15 mouse cellular contexts compared by ENCODE assay signal in the genomic region with DNA sequence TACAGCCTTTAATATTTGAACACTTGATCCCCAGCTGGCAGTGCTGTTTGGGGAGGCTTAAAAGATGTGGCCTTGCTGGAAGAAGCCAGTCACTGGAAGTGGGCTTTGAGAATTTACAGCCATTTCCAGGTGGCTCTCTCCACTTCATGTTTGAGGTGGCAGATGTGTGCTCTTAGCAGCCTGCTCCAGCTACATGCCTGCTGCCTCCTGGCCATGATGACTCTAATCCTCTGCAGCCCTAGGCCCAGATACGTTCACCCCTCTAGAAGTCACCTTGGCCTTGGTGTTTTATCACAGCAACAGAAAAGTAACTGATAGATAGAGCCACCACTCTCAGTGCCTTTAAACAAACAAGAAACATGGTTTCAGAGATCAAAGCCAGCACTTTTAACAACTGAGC. TPM values are rescaled to one million over a fixed set of nuclear protein-coding genes. Genes with fewer than 3 reads are reported as not detected.
DNase-seq lines count a peak whose midpoint lies in the region; ATAC-seq and TF ChIP-seq lines count a peak whose summit lies in the region.
"Had no signal": no experiment of that assay in that cellular context is flagged by ENCODE, and none has a peak within 500 bp of the region (broad histone marks: within the 10 kb centered on the region; RNA-seq: fewer than 3 reads in every experiment).

No protein-coding gene starts in this region.

- no peak for TF ChIP-seq CTCF in thymus, adult 2 months (IDR thresholded peaks at IDR 0.05; ENCODE audit: borderline replicate concordance, control insufficient read depth, extremely low read depth, insufficient read depth, low read length, poor library complexity)

- peak overlapping the region; percentile 1; the same call in 1 of the 2 replicates for H3K27ac ChIP-seq in kidney, embryonic 16.5 days (ENCODE audit: low read length)
- no peak overlapping the region for H3K27ac ChIP-seq in thymus, adult 2 months (ENCODE audit: control insufficient read depth, insufficient read depth, low read length)
- H3K27ac ChIP-seq in neural tube, embryonic 15.5 days (replicated peaks), result no peak overlapping the region
- H3K27ac ChIP-seq: embryonic facial prominence, embryonic 15.5 days; forebrain, embryonic 13.5 days; heart, embryonic 15.5 days; hindbrain, embryonic 12.5 days had no signal

- no peak for TF ChIP-seq POLR2A in thymus, adult 2 months (IDR thresholded peaks at IDR 0.05; ENCODE audit: control insufficient read depth, extremely low read depth, insufficient read depth, low read length, poor library complexity)

- peaks cover 32% of the 10 kb centered on the region; the same call in 1 of the 2 replicates for H3K36me3 ChIP-seq in kidney, embryonic 16.5 days (ENCODE audit: insufficient read depth, low read length)
- H3K36me3 ChIP-seq in thymus, adult 2 months (ENCODE audit: control insufficient read depth, insufficient read depth, low read length), result no peaks in the 10 kb centered on the region
- H3K36me3 ChIP-seq in neural tube, embryonic 15.5 days, result peaks cover 40% of the 10 kb centered on the region

- ATAC-seq in cerebellum, adult (ENCODE audit: insufficient number of reproducible peaks, low FRiP score, low TSS enrichment), result no peak
- no peak for ATAC-seq in kidney, embryonic 16.5 days (ENCODE audit: low FRiP score, low TSS enrichment)
- ATAC-seq in neural tube, embryonic 15.5 days (ENCODE audit: low FRiP score), result no peak
- ATAC-seq: forebrain, embryonic 13.5 days; midbrain, embryonic 16.5 days had no signal

- H3K9ac ChIP-seq in kidney, embryonic 16.5 days (replicated peaks; ENCODE audit: low read length), result no peak overlapping the region; the same call in 1 of the 2 replicates
- no peak overlapping the region for H3K9ac ChIP-seq in neural tube, embryonic 15.5 days (replicated peaks)
- H3K9ac ChIP-seq: embryonic facial prominence, embryonic 15.5 days; forebrain, embryonic 13.5 days; heart, embryonic 15.5 days; hindbrain, embryonic 12.5 days had no signal

- H3K9me3 ChIP-seq in kidney, embryonic 16.5 days (ENCODE audit: low read length), result no peaks in the 10 kb centered on the region
- no peaks in the 10 kb centered on the region for H3K9me3 ChIP-seq in neural tube, embryonic 15.5 days (replicated peaks)
- H3K9me3 ChIP-seq: embryonic facial prominence, embryonic 15.5 days; forebrain, embryonic 13.5 days; heart, embryonic 15.5 days; hindbrain, embryonic 12.5 days had no signal

- WGBS in kidney, embryonic 16.5 days, result 60% methylated on average over 1 of the region's 1 CpGs
- 93% methylated on average over 1 of the region's 1 CpGs for WGBS in thymus, adult 2 months
- WGBS in neural tube, embryonic 15.5 days, result 73% methylated on average over 1 of the region's 1 CpGs

- H3K4me3 ChIP-seq in kidney, embryonic 16.5 days (ENCODE audit: low read length), result no peak overlapping the region
- H3K4me3 ChIP-seq in thymus, adult 2 months (ENCODE audit: control insufficient read depth, insufficient read depth, low read length), result no peak overlapping the region
- no peak overlapping the region for H3K4me3 ChIP-seq in neural tube, embryonic 15.5 days (replicated peaks)
- H3K4me3 ChIP-seq: embryonic facial prominence, embryonic 15.5 days; forebrain, embryonic 13.5 days; heart, embryonic 15.5 days; hindbrain, embryonic 12.5 days had no signal

- no peaks in the 10 kb centered on the region for H3K27me3 ChIP-seq in kidney, embryonic 16.5 days (ENCODE audit: insufficient read depth, low read length)
- H3K27me3 ChIP-seq in thymus, adult 2 months (ENCODE audit: control insufficient read depth, insufficient read depth, low read length), result no peaks in the 10 kb centered on the region
- no peaks in the 10 kb centered on the region for H3K27me3 ChIP-seq in neural tube, embryonic 15.5 days (replicated peaks)
- H3K27me3 ChIP-seq: embryonic facial prominence, embryonic 15.5 days; forebrain, embryonic 13.5 days; heart, embryonic 15.5 days; hindbrain, embryonic 12.5 days had no signal

- H3K4me1 ChIP-seq in kidney, embryonic 16.5 days (ENCODE audit: insufficient read depth, low read length), result peaks cover 33% of the 10 kb centered on the region
- peaks cover 18% of the 10 kb centered on the region for H3K4me1 ChIP-seq in thymus, adult 2 months (replicated peaks; ENCODE audit: control insufficient read depth, insufficient read depth, low read length)
- peaks cover 30% of the 10 kb centered on the region for H3K4me1 ChIP-seq in neural tube, embryonic 15.5 days

- DNase-seq in cerebellum, adult 11 months, result peak; percentile 0
- DNase-seq in kidney, adult 9 months, result no peak
- DNase-seq in thymus, postnatal 0 days (ENCODE audit: low spot score), result peak; percentile 23
- no peak for DNase-seq in thymus, adult 2 months
- DNase-seq in testis, postnatal 10 days (ENCODE audit: low spot score), result peak; percentile 16
- DNase-seq: gastrocnemius, postnatal 10 days; right cerebral cortex, adult 18-20 months had no signal

- no peak overlapping the region for H3K4me2 ChIP-seq in kidney, embryonic 16.5 days (replicated peaks; ENCODE audit: low read depth, low read length)
- H3K4me2 ChIP-seq in neural tube, embryonic 15.5 days, result no peak overlapping the region
- H3K4me2 ChIP-seq: embryonic facial prominence, embryonic 15.5 days; forebrain, embryonic 13.5 days; heart, embryonic 15.5 days; hindbrain, embryonic 12.5 days had no signal

RNA-seq across cellular contexts. Expression of a gene that starts 46.3 kb away (rescaled TPM):
- 8.9 and 9.4 TPM in 2 replicates for polyA plus RNA-seq in kidney, embryonic 16.5 days (2015; fragmentation: Nextera tagmentation; extraction: Ambion mirVana)
- polyA plus RNA-seq in thymus, postnatal 0 days (2015; fragmentation: Nextera tagmentation; extraction: Ambion mirVana), result 4.6 and 5.8 TPM in 2 replicates
- polyA plus RNA-seq in thymus, adult 2 months (2012; rRNA removed), result 10.9 and 14.2 TPM in 2 replicates
- 19.9 and 28.4 TPM in 2 replicates for polyA plus RNA-seq in neural tube, embryonic 15.5 days (2015; fragmentation: Nextera tagmentation; extraction: Ambion mirVana)

Comparison
In these comparisons a context has a peak if more than half of its experiments do, and no peak if none do; other contexts are left out.
1. DNase-seq: peak in cerebellum, adult 11 months (single experiment), thymus, postnatal 0 days (single experiment) and testis, postnatal 10 days (single experiment); none in kidney, adult 9 months (single experiment) and thymus, adult 2 months (single experiment).